Mouse (Mus musculus): ENCODE measurements around the gene Nuak1. TPM values are rescaled to one million over a fixed set of nuclear protein-coding genes. Genes with fewer than 3 reads are reported as not detected.
"Not testable (repeated sequence)": the region's sequence is repeated elsewhere in the genome, so short reads cannot be mapped to it uniquely, and the experiment has no call there.

The Nuak1 gene
- total RNA-seq (2015) (0.05 and 0.29 TPM in 2 replicates), total RNA-seq (2017) (0.11 and 0.37 TPM in 2 replicates)

- ATAC-seq (ENCODE audit: poor library complexity, severe bottlenecking): peak; percentile 66
Observed at GRCm38 (mm10) chr10:84440541-84441433, at the start of gene Nuak1. Nuak1 (minus strand) TSS chr10:84440597.

DNA sequence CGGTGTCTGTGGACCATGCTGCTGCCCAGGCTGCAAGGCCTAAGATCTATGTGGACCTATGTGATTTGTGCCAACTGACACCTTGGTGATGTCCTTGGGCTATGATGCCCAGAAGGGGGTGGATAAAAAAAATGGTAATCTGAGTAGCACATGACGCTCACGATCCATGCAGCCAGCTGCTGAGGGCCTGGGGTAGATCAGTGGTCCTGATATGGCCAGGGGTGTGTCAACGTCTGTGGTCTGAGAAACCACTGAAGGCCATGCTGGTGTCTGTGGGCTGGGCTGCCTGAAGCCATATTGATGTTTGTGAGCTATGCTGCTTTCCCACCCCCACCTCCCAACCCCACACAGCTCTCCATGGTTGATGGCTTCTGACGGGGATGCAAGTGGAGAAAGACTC lies 49.7 kb upstream of the Nuak1 start:
- ATAC-seq (ENCODE audit: poor library complexity, severe bottlenecking): peak; percentile 41

DNA sequence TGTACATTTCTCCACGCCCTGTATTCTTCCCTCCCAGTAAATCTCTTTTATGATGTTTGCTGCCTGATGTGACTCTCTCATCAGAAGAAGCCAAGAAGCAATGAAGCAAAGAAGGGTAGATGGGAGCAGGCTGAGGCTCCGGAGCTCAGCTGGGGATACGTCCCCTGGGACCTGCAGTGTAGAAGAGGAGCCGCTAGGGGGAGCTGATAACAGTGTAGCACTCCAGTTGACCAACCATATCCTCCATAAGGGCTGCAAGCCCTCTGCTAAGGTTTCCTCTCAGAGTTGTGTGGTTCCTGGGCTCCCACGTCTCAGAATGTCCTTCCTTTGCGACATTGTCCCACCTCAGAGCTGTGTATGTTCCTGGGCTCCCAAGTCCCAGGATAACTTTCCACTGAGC lies 47.9 kb upstream of the Nuak1 start:
- ATAC-seq (ENCODE audit: poor library complexity, severe bottlenecking): peak; percentile 93

GRCm38 (mm10) chr10:84484661-84485060 lies 44.3 kb upstream of the Nuak1 start:
- ATAC-seq (ENCODE audit: poor library complexity, severe bottlenecking): no peak

- ATAC-seq (ENCODE audit: poor library complexity, severe bottlenecking): no peak
Observed at GRCm38 (mm10) chr10:84483553-84483952, 43.2 kb upstream of the Nuak1 start.

DNA sequence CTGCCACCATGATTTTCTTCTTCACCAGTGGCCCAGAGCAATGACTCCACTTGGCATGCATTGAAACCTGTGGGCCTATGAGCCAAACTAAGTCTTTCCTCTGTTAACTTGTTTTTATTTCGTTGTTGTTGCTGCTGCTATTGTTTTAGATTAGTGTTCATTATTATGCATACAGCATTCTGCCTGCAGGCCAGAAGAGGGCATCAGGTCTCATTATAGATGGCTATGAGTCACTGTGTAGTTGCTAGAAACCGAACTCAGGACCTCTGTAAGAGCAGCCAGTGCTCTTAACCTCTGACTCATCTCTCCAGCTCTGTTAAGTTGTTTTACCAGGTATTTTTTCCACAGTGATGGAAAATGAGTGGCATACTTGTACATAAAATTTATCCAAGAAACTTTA lies 42.7 kb upstream of the Nuak1 start:
- ATAC-seq (ENCODE audit: poor library complexity, severe bottlenecking): no peak

DNA sequence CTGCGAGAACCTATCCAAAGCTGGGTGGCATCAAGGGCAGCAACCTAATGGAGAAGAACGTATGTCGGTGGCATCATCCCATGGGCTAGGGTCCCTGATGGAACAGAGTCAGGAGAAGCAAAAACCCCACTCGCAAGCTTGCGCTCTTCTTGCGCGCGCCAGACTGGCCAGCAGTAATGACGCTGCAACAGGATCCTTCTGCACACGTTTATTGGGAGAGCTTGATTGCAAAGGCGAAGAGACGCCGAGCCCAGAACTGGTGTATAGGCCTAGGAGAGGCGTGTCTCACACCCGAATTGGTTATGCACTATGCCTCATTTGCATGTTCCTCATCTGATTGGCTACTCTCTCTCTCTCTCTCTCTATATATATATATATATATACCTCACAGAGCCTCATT lies 42.0 kb upstream of the Nuak1 start:
- ATAC-seq (ENCODE audit: poor library complexity, severe bottlenecking): not testable (repeated sequence)

- no peak for ATAC-seq (ENCODE audit: poor library complexity, severe bottlenecking)
Observed at GRCm38 (mm10) chr10:84481327-84481671, 40.9 kb upstream of the Nuak1 start.

DNA sequence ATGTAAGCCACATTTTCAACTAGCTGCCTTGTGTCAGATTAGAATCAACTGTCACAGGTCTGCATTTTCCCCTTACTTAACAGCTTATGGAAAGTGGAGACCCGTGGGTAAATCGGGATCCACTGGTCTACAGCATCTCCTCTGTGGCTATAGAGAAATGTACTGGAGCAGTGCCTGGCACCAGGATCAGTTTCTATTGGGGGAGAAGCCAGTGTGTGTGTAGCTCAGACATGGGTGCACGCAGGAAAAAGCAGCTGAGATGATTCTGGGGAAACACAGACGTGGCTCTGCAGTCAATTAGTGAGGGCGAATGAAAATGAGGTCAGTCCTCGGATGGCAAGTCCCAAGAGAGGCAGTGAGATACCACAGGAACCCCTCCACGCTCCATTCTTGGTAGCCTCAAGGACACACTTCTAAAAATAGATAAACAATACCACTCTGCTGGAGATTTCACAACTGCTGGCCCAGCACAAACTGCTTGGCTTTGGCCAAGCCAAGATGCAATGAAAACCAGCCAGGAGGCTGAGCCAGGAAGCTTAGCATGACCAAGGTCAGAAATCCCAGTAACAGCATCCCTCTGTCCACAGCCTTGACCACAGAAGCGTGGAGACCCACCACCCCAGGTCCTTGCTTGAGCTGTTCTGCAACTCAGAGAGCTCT lies 40.4 kb upstream of the Nuak1 start:
- ATAC-seq (ENCODE audit: poor library complexity, severe bottlenecking): no peak

DNA sequence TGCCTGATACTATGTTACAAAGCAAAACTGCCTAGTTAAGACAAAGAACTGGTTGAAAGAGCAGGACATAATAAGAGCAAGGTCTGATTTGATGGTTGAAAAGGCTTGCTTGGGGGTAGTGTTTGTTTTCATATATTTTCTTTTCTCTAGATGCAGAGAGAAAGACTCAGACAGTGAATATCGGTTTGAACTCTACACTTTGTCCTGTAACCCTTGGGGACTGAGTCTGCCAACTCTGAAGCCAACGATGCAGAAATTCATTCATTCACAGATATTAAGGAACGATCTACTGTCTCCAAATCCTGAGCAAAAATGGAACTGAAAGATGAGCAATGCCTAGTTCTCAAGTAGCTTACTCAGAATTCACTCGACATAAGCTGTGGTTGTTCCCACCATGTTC lies 39.7 kb upstream of the Nuak1 start:
- no peak for ATAC-seq (ENCODE audit: poor library complexity, severe bottlenecking)

DNA sequence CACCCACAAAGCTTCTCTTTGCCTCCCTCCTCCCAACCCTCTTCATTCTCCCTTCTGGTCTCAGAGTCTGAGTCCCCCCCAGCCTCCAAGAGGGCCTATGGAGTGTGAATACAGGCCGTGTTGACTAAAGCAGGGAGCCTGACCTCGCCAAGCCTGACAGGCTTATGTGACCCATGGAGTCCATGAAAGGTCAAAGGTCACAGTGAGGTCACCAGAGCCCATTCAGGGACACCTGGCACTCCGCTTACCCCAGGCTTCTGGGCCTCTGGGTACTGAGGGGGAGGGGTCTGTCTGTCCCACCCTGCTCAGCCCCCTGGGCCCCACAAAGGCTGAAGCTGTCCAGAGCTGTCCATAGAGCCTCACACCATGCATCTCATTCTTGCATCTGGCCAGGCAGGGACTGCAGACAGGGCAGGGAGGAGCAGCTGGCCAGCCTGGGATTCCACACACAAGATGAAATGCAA lies 37.2 kb upstream of the Nuak1 start:
- no peak for ATAC-seq (ENCODE audit: poor library complexity, severe bottlenecking)

GRCm38 (mm10) chr10:84477045-84477612 lies 36.7 kb upstream of the Nuak1 start:
- ATAC-seq (ENCODE audit: poor library complexity, severe bottlenecking): no peak

- ATAC-seq (ENCODE audit: poor library complexity, severe bottlenecking): no peak
Observed at GRCm38 (mm10) chr10:84467555-84468164, 27.3 kb upstream of the Nuak1 start.

- no peak for ATAC-seq (ENCODE audit: poor library complexity, severe bottlenecking)
Observed at GRCm38 (mm10) chr10:84465511-84465910, 25.1 kb upstream of the Nuak1 start.

DNA sequence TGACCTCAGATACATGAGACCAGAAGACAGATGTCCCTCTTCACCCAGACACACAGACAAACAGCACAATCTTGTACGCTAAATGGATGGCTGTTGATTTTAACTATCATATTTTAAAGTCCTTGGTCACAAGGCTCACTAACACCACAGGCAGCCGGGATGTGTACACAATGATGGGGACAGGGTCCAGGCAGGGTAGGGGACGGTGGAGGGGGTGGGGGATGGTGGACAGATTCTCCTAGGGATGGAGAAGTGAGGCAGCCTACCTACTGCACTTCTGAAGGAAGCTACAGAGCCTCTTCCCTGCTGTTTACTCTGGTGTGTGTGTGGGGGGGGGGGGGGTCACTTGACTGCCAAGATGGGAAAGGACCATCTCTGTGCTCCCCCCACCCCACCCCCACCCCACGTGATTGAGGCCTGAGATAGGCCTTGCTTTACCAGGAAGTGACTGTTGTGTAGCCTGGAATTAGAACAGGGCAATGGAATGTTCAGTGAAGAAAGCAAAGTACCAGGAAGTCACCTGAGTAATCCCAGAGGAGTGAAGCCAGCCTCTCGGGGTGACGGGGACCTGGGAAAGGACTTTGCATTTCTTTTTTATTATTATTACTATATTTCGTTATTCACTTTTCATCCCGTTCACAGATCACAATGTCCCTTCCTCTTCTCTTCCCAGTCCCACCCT lies 20.2 kb upstream of the Nuak1 start:
- no peak for ATAC-seq (ENCODE audit: poor library complexity, severe bottlenecking)

DNA sequence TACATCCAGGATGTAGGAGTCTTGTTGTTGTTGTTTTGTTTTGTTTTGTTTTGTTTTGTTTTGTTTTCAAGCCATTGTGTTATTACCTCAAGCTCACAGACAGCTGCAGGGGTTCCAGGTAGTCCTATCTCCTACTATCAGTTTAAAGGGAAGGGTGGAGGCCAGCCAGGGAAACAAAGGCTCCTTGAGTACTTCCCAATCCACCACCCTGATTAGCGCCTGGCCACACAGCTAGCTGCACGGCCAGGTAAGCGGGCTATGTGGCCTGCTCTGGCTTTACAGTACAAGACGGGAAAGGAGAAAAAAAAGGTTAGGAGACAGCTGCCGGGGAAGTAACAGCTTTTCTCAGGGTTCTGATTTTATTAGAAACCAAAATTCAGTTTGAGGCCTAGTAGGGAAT lies 17.7 kb upstream of the Nuak1 start:
- ATAC-seq (ENCODE audit: poor library complexity, severe bottlenecking): no peak

GRCm38 (mm10) chr10:84457539-84457938 lies 17.1 kb upstream of the Nuak1 start:
- no peak for ATAC-seq (ENCODE audit: poor library complexity, severe bottlenecking)

GRCm38 (mm10) chr10:84456632-84457320 lies 16.4 kb upstream of the Nuak1 start:
- ATAC-seq (ENCODE audit: poor library complexity, severe bottlenecking): no peak

DNA sequence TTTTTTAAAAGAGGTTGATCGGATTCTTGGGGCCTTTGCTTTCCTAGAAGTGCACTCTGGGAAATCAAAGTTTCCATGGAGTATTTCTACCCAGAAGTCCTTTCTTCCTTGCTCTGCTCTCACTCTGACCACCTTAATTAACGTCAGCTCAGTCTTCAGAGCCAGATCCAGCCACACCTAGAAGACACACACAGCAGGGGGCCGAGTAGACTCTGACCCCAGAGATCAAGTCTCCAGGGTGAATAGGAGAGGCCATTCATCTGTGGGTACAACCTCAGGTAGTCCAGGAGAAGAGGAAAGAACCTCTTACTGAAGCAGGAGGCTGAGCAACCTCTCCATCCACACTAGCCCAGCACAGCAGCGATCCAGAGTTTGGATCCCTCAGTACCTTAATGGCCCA lies 11.5 kb upstream of the Nuak1 start:
- no peak for ATAC-seq (ENCODE audit: poor library complexity, severe bottlenecking)

- peak; percentile 78 for ATAC-seq (ENCODE audit: poor library complexity, severe bottlenecking)
Observed at GRCm38 (mm10) chr10:84450654-84451053, 10.3 kb upstream of the Nuak1 start.
